Mouse (Mus musculus) erythroblast, adult 5-6 weeks (primary cell): ENCODE data around the gene Minar1. TPM values are rescaled to one million over a fixed set of nuclear protein-coding genes. Genes with fewer than 3 reads are reported as not detected.

Experiments used
- ATAC-seq: replicated peaks from 2 replicates; pipeline ENCODE4 v1.8.0; 2016; ENCODE audit warnings: moderate number of reproducible peaks, mild to moderate bottlenecking, moderate TSS enrichment, inconsistent platforms; ENCODE audit not compliant: poor library complexity, low FRiP score, severe bottlenecking
- total RNA-seq, 2 experiments: library from RNA; stranded (forward) in 1 of 2; stranded (reverse) in 1 of 2; fragments of 150-400 nt in 1 of 2; fragments of 200-764, 138-1000 nt in 1 of 2; gene quantifications; 2 replicates each; pipeline versions ENCODE4 v1.2.3 to v1.2.4; 2015 to 2017; ENCODE audit warnings: low replicate concordance in 2 of 2

Minar1 gene
- total RNA-seq (2015; ENCODE audit: low replicate concordance): not detected in 2 replicates
- total RNA-seq (2017; ENCODE audit: low replicate concordance): 0.17 TPM in 1 of 2 replicates, not detected in the other

- ATAC-seq: no peak
These were observed at the start of gene Minar1 for GRCm38 (mm10) chr9:89623006-89623760. TSS of gene Minar1 (minus strand) at chr9:89623125.

- no peak for ATAC-seq
These were observed 47.0 kb upstream of the Minar1 start for GRCm38 (mm10) chr9:89669878-89670277.

GRCm38 (mm10) chr9:89667306-89667942 is 44.5 kb upstream of the Minar1 start:
- no peak for ATAC-seq

DNA sequence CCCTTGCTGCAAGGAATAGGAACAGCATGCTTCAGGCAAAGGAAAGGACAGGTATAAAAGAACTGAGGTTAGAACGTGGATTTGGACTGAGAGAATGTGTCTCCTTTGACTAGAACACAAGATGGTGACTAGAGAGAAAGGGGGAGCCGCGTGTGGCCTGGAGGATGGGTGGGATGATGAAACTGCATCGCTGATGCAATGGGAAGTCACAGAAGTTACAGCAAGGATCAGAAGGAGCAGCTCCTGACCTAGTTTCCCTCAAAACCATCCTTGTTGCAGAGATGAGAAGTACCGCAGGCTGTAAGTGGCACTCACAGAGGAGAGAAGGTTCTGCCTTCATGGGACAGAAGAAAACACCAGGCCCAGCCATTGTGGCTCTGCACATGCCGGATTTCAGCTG is 28.0 kb upstream of the Minar1 start:
- ATAC-seq: no peak

GRCm38 (mm10) chr9:89637453-89637852 is 14.5 kb upstream of the Minar1 start:
- no peak for ATAC-seq

GRCm38 (mm10) chr9:89622296-89623005 is 474 bp downstream of the Minar1 start:
- no peak for ATAC-seq

DNA sequence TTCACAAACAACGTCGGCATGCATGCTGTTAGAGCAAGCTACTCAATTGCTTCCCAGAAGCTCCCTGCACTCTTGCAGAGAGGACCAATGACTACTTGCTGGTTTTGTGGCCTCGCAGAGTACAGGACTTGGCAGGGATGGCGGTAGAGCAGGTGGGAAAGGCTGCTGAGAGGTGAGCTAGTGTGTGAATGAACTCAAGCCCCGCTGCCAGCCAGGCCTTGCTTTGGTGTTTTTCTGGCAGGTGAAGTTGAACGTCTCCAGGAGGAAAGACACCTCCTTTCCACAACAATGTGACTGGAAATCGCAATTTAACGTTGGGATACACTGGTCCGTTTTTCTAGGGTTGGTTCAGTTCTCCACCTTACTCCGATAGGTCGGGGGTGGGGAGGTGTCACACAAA is 1.2 kb downstream of the Minar1 start:
- ATAC-seq: no peak

DNA sequence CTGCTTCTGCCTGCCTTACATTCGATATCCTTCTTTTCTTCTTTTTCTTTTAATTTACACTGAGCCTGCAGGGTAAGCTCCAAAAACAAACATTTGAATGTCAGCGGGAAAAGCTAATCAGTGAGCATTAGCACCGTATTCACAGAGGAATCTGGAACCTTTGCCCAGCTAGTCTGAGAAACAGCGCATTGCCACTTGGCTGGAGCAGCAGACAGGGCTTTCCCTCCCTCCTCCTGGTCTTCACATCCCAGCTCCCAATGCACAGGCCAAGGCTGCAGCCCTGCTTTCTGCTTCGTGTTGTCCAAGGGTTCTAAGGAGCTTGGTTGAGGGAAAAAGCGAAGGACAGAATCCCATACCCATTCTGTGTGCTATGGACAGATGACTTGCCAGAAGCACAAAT is 2.6 kb downstream of the Minar1 start:
- no peak for ATAC-seq

GRCm38 (mm10) chr9:89616946-89617345 is 6.0 kb downstream of the Minar1 start:
- no peak for ATAC-seq

GRCm38 (mm10) chr9:89610592-89610991 is 12.3 kb downstream of the Minar1 start:
- no peak for ATAC-seq

DNA sequence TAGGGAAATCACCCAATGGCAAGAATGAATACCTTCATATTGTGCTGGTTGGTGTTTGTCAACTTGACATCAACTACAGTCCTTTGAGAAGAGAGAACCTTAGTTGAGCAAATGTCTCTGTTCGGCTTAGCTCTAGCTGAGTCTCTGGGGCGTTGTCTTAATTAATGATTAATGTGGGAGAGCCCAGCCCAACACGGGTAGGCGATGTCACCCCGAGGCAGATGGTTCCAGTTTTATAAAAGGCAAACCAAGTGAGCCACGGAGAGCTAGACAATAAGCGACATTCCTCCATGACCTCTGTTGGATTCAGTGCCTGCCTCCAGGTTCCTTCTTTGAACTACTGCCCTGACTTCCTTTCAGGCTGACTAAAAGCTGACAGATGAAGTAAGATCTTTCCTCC is 15.6 kb downstream of the Minar1 start:
- no peak for ATAC-seq

- no peak for ATAC-seq
These were observed 16.7 kb downstream of the Minar1 start for GRCm38 (mm10) chr9:89606256-89606655.

DNA sequence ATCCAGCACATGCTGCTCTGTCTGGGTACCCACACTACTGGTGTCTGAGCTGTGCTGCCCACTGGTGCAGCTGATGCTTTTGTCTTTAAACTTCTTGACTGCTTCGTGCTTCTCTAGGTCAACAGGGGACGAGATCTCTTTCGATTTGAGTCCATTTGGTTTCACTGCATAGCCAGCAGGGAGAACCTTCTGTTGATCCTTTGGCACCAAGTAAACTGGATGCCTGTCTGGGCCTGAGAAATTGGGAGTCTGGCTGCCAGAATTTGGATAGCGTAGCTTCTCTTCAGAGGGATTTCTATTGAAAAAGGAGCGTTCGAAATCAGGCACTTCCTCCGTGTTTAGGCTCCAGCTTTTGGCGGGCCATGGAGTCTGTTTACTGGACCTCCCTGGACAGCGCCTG is 21.0 kb downstream of the Minar1 start:
- no peak for ATAC-seq

- no peak for ATAC-seq
These were observed 22.2 kb downstream of the Minar1 start for GRCm38 (mm10) chr9:89600677-89601076.

DNA sequence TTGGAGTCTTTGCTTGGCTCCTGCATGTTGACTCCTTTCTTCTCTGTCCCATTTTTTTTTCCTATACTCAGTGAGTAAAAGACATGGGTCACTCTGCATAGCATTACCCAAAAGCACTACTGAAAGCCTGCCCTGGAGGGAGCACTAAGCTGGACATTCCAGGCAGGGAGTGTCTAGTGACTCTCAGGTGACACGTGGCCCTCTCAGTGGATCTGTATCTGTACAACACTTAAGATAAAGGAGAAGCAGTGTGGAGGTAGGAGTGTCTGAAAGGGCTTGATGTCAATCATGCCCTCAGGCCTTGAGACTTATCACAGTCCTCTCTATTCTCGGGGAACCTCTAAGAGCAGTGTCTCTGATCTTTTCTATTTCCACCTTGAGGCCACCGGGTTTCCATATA is 25.9 kb downstream of the Minar1 start:
- no peak for ATAC-seq

- ATAC-seq: no peak
These were observed 26.5 kb downstream of the Minar1 start for GRCm38 (mm10) chr9:89596392-89596791.

DNA sequence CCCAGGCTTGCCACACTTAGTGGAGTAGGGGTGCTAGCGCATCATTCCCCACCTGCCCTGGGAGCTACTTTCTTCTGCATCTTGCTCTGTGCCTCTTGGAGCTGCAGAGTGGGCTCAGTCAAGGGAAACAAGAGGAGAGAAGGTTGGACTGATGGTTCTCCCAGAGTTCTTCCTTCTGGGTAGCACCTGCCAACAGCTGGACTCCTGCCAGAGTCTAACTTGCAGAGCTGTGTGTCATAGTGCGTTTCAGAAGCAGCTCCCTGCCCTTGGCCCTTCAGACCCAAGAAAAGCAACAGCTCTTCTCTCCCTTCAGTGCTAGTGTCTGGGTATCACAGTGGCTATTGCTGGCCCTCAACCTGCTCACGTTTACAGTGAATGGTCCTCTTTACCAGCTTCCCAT is 30.5 kb downstream of the Minar1 start:
- no peak for ATAC-seq

DNA sequence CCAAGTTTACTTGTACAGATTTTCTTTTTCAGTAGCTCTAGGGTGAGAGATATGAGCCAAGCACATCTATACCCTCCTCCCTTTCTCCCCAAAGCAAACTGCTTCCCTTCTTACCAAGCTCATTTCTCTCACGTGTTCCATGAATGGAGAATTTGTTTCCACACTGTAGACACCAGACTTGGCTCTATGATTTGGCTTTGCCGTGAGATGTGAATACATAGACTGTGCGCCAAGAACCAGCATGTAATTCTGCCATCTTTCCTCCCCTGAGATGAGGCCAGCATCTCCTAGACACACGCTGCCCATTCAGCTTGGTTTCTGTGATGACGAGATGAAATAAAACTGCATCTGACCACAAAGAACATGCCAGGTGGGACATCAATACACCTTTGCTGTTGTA is 44.5 kb downstream of the Minar1 start:
- no peak for ATAC-seq

DNA sequence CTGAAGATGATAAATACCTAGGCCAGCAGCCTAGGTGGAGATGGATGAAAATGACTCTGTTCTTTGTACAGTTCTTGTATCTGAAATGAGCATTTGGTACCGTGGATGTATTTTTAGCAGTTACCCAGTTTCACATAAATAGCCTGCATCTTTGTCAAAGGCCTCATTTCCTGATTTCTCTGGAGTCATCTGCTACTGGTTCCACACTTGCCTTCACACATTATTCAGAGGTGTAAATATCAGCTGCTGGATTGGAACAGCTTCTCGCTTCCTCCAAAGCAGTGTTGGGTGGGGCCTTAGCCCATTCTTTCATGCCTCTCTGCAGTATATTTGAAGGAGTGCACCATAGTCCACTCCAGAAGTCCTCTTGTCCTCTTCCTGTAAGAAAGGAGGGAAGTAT is 70.3 kb downstream of the Minar1 start:
- ATAC-seq: no peak
